Mouse (Mus musculus): ENCODE data around the gene Cers5. TPM values are rescaled to one million over a fixed set of nuclear protein-coding genes. Genes with fewer than 3 reads are reported as not detected.
"Not testable (repeated sequence)": the region's sequence is repeated elsewhere in the genome, so short reads cannot be mapped to it uniquely, and the experiment has no call there.

Gene Cers5
- total and polyA plus RNA-seq, 3 experiments, result 17.4 to 21.6 (median 17.9) TPM

- Histone ChIP-seq H3K36me3 (ENCODE audit: control insufficient read depth, insufficient read depth, low read length) (peaks cover 5% of the 10 kb centered on the region), H3K4me3 (no peak overlapping the region; the same call in 1 of the 2 replicates), H3K27ac (peak overlapping the region; percentile 99), H3K4me1 (ENCODE audit: control insufficient read depth, insufficient read depth, low read length) (peaks cover 6% of the 10 kb centered on the region), H3K9ac (ENCODE audit: low read depth, low read length) (0 out of 2 replicates have a peak overlapping the region, but pooled peaks have one; percentile 6), H3K27me3 (ENCODE audit: control insufficient read depth, insufficient read depth, low read length) (no peaks in the 10 kb centered on the region), H3K79me2 (replicated peaks; ENCODE audit: control insufficient read depth, insufficient read depth, low read length) (no peaks in the 10 kb centered on the region)
- TF ChIP-seq CTCF (IDR thresholded peaks at IDR 0.05) (no peak), EP300 (IDR thresholded peaks at IDR 0.05; ENCODE audit: insufficient read depth, low read depth, low read length) (no peak), POLR2A (IDR thresholded peaks at IDR 0.05; ENCODE audit: insufficient read depth, low read depth, low read length) (no peak)
- WGBS, result 68% methylated on average over 9 of the region's 9 CpGs
- no peak for DNase-seq
- intact Hi-C loops (cut with DNase I), result loop anchor here (2.0 kb wide), 1 partner anchor 22 kb away; the partner anchor contains the start of gene Cox14
Measured at GRCm38 (mm10) chr15:99703104-99703503, 69.6 kb downstream of the Cers5 start.

GRCm38 (mm10) chr15:99701999-99702900 lies 70.4 kb downstream of the Cers5 start, which contains the start of gene Smarcd1:
Smarcd1 (plus strand) TSS chr15:99702129.
- Histone ChIP-seq H3K27ac (peak within 1 kb of the TSS; percentile 99), H3K79me2 (replicated peaks; ENCODE audit: control insufficient read depth, insufficient read depth, low read length) (no peaks in the 10 kb centered on the region), H3K4me3 (peak within 1 kb of the TSS; percentile 99), H3K4me1 (ENCODE audit: control insufficient read depth, insufficient read depth, low read length) (peaks cover 6% of the 10 kb centered on the region), H3K36me3 (ENCODE audit: control insufficient read depth, insufficient read depth, low read length) (peaks cover 5% of the 10 kb centered on the region), H3K9ac (ENCODE audit: low read depth, low read length) (peak within 1 kb of the TSS; percentile 86), H3K27me3 (ENCODE audit: control insufficient read depth, insufficient read depth, low read length) (no peaks in the 10 kb centered on the region)
- WGBS, result 1% methylated on average over 68 of the region's 71 CpGs
- TF ChIP-seq CTCF (IDR thresholded peaks at IDR 0.05) (peak; percentile 92), POLR2A (IDR thresholded peaks at IDR 0.05; ENCODE audit: insufficient read depth, low read depth, low read length) (peak; percentile 47; the same call in 1 of the 2 replicates), EP300 (IDR thresholded peaks at IDR 0.05; ENCODE audit: insufficient read depth, low read depth, low read length) (peak; percentile 52; the same call in 1 of the 2 replicates)
- intact Hi-C loops (cut with DNase I), result loop anchor here (2.0 kb wide), 1 partner anchor 23 kb away; the partner anchor contains the start of gene Cox14
- peak; percentile 94 to 97 for DNase-seq

- DNase-seq; H3K27me3 ChIP-seq (ENCODE audit: control insufficient read depth, insufficient read depth, low read length); H3K4me1 ChIP-seq (ENCODE audit: control insufficient read depth, insufficient read depth, low read length); H3K36me3 ChIP-seq (ENCODE audit: control insufficient read depth, insufficient read depth, low read length); H3K79me2 ChIP-seq (replicated peaks; ENCODE audit: control insufficient read depth, insufficient read depth, low read length); intact Hi-C loops (cut with DNase I): not testable (repeated sequence)
- Histone ChIP-seq H3K4me3 (peak overlapping the region; percentile 99), H3K9ac (ENCODE audit: low read depth, low read length) (peak overlapping the region; percentile 48), H3K27ac (peak overlapping the region; percentile 99)
- 36% methylated on average over 16 of the region's 16 CpGs for WGBS
Measured at GRCm38 (mm10) chr15:99701640-99701998, 71.1 kb downstream of the Cers5 start.

GRCm38 (mm10) chr15:99700219-99701106 lies 72.2 kb downstream of the Cers5 start:
- Histone ChIP-seq H3K27me3 (ENCODE audit: control insufficient read depth, insufficient read depth, low read length) (no peaks in the 10 kb centered on the region), H3K9ac (ENCODE audit: low read depth, low read length) (no peak overlapping the region), H3K79me2 (replicated peaks; ENCODE audit: control insufficient read depth, insufficient read depth, low read length) (no peaks in the 10 kb centered on the region), H3K27ac (no peak overlapping the region), H3K4me1 (ENCODE audit: control insufficient read depth, insufficient read depth, low read length) (peaks cover 6% of the 10 kb centered on the region), H3K4me3 (no peak overlapping the region), H3K36me3 (ENCODE audit: control insufficient read depth, insufficient read depth, low read length) (no peaks in the 10 kb centered on the region)
- no peak for TF ChIP-seq POLR2A (IDR thresholded peaks at IDR 0.05; ENCODE audit: insufficient read depth, low read depth, low read length)
- TF ChIP-seq CTCF (IDR thresholded peaks at IDR 0.05), result no peak
- TF ChIP-seq EP300 (IDR thresholded peaks at IDR 0.05; ENCODE audit: insufficient read depth, low read depth, low read length), result no peak
- DNase-seq, result no peak
- intact Hi-C loops (cut with DNase I), result no loop called here
- WGBS, result 88% methylated on average over 18 of the region's 18 CpGs

- no peak for DNase-seq
- H3K79me2 ChIP-seq (replicated peaks; ENCODE audit: control insufficient read depth, insufficient read depth, low read length), result no peaks in the 10 kb centered on the region
- H3K27ac ChIP-seq, result no peak overlapping the region
- H3K36me3 ChIP-seq (ENCODE audit: control insufficient read depth, insufficient read depth, low read length), result no peaks in the 10 kb centered on the region
- H3K9ac ChIP-seq (ENCODE audit: low read depth, low read length), result no peak overlapping the region
- no peak overlapping the region for H3K4me3 ChIP-seq
- intact Hi-C loops (cut with DNase I), result no loop called here
- H3K4me1 ChIP-seq (ENCODE audit: control insufficient read depth, insufficient read depth, low read length), result peaks cover 6% of the 10 kb centered on the region
- no peak for TF ChIP-seq EP300 (IDR thresholded peaks at IDR 0.05; ENCODE audit: insufficient read depth, low read depth, low read length)
- TF ChIP-seq POLR2A (IDR thresholded peaks at IDR 0.05; ENCODE audit: insufficient read depth, low read depth, low read length), result no peak
- TF ChIP-seq CTCF (IDR thresholded peaks at IDR 0.05), result no peak
- no peaks in the 10 kb centered on the region for H3K27me3 ChIP-seq (ENCODE audit: control insufficient read depth, insufficient read depth, low read length)
- WGBS, result 84% methylated on average over 10 of the region's 10 CpGs
Measured at GRCm38 (mm10) chr15:99699715-99700114, 73.0 kb downstream of the Cers5 start.

All from heart, adult 2 months (tissue).